Mouse (Mus musculus) liver, postnatal 0 days (tissue): ENCODE measurements around the gene Antxrl. TPM values are rescaled to one million over a fixed set of nuclear protein-coding genes. Genes with fewer than 3 reads are reported as not detected.

Source experiments
- ATAC-seq: fragments of 200-750 bp; cut with Nextera tagmentation; 2 replicates; pipeline ENCODE4 v1.8.0; 2017; ENCODE audit warnings: mild to moderate bottlenecking, moderate library complexity
- DNase-seq: peaks from one replicate; pipeline ENCODE4 v3.0.0-alpha.2; 2016
- H3K27ac ChIP-seq: fragments of 300-500 bp; sonication (generic); 2 replicates; pipeline ENCODE4 v1.5.1; 2014; ENCODE audit warnings: antibody characterized with exemption, moderate library complexity, mild to moderate bottlenecking, low read depth
- H3K27me3 ChIP-seq: fragments of 300-500 bp; sonication (generic); 2 replicates; pipeline ENCODE4 v1.6.1; 2014; ENCODE audit warnings: low read length, control low read depth, mixed read lengths; ENCODE audit not compliant: insufficient read depth
- H3K36me3 ChIP-seq: fragments of 300-500 bp; sonication (generic); replicated peaks from 2 replicates; pipeline ENCODE4 v1.6.1; 2014; ENCODE audit warnings: mild to moderate bottlenecking, control low read depth, low read length, moderate library complexity, mixed read lengths; ENCODE audit not compliant: insufficient read depth
- H3K4me1 ChIP-seq: fragments of 300-500 bp; sonication (generic); 2 replicates; pipeline ENCODE4 v1.6.1; 2014; ENCODE audit warnings: antibody characterized with exemption, mild to moderate bottlenecking, control low read depth; ENCODE audit not compliant: insufficient read depth
- H3K4me2 ChIP-seq: fragments of 300-500 bp; sonication (generic); 2 replicates; pipeline ENCODE4 v1.6.1; 2014; ENCODE audit warnings: low read depth, mild to moderate bottlenecking, low read length, moderate library complexity, mixed read lengths
- H3K4me3 ChIP-seq: fragments of 300-500 bp; sonication (generic); 2 replicates; pipeline ENCODE4 v1.5.1; 2014; ENCODE audit warnings: low read depth, low read length
- H3K9ac ChIP-seq: fragments of 300-500 bp; sonication (generic); replicated peaks from 2 replicates; pipeline ENCODE4 v1.6.1; 2014; ENCODE audit warnings: mild to moderate bottlenecking, moderate library complexity
- H3K9me3 ChIP-seq: fragments of 300-500 bp; sonication (generic); 2 replicates; pipeline ENCODE4 v1.6.1; 2016; ENCODE audit warnings: mild to moderate bottlenecking, control low read depth, low read length, mixed read lengths
- CTCF ChIP-seq: sonication (generic); IDR thresholded peaks from 2 replicates; pipeline ENCODE4 v1.5.1; 2016; ENCODE audit warnings: antibody characterized with exemption, low read depth
- EP300 ChIP-seq: IDR thresholded peaks from 2 replicates; pipeline ENCODE4 v1.6.1; 2016; ENCODE audit warnings: antibody characterized with exemption, low read depth, mild to moderate bottlenecking
- WGBS: fragments of 180-500 bp; shearing (Covaris S2); extraction: QIAGEN DNeasy Blood & Tissue Kit; methylation state at CpG from one replicate; pipeline ENCODE4 v1.1.7; 2014; ENCODE audit not compliant: insufficient replicate concordance; 5-methylcytosine and 5-hydroxymethylcytosine counted together
- polyA plus RNA-seq: library from polyadenylated mRNA; unstranded; fragments of >200 nt; fragmentation: Nextera tagmentation; extraction: Ambion mirVana; gene quantifications from 2 replicates; pipeline ENCODE4 v1.2.1, GENCODE M21; 2015

Antxrl gene
- polyA plus RNA-seq, 1 experiment from 2014 or later = not detected

DNA sequence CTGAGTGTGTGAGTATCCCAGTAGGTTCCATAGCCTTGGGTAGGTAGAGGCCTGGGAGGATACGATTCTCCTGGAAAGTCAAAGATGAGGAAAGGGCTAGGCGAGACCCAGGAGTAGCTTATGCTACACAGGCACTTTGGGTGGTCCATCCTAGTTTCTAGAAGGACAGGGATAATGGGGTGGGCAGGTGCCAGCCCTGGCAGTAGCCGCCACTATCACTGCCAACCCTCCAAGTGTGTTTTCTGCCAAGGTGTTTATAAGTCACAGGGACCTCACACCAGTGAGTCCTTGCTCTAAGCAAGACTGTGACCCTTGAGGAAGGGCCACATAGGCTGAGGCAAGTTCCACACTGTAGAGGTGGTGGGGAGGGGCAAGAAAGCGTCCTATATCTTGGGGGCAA, 11.3 kb upstream of the Antxrl start:
- H3K27ac ChIP-seq = no peak overlapping the region
- H3K4me3 ChIP-seq = no peak overlapping the region
- DNase-seq = no peak
- no peaks in the 10 kb centered on the region for H3K9me3 ChIP-seq
- TF ChIP-seq EP300 (no peak), CTCF (no peak)
- no peak for ATAC-seq
- H3K4me1 ChIP-seq = no peaks in the 10 kb centered on the region
- H3K4me2 ChIP-seq = no peak overlapping the region
- WGBS = 71% methylated on average over 4 of the region's 4 CpGs
- no peak overlapping the region for H3K9ac ChIP-seq
- H3K27me3 ChIP-seq = no peaks in the 10 kb centered on the region
- no peaks in the 10 kb centered on the region for H3K36me3 ChIP-seq

DNA sequence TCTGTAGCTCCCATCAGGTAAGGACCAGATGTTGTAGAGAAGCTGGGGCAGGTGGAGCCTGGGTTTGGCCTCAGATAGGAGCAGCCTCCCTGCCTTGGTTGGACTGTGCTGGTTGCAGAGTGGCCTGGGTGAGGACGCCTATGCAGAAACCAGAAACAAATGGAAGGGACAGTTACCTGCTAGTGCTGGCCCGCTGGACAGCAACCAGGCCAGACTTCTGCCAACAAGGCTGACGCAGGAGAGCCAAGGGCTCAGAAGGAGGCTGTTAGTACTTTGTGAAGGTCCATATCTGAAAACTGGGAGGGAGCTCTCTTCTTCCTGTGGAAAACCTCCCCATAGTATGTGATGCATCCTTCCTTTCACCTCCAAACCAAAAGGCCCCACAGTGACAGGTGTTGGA, 9.2 kb upstream of the Antxrl start:
- Histone ChIP-seq H3K27me3 (no peaks in the 10 kb centered on the region), H3K4me3 (no peak overlapping the region), H3K4me1 (no peaks in the 10 kb centered on the region), H3K27ac (no peak overlapping the region), H3K36me3 (no peaks in the 10 kb centered on the region), H3K9ac (no peak overlapping the region), H3K9me3 (no peaks in the 10 kb centered on the region), H3K4me2 (no peak overlapping the region)
- 48% methylated on average over 3 of the region's 3 CpGs for WGBS
- ATAC-seq (no peak), DNase-seq (no peak)
- no peak for TF ChIP-seq CTCF
- no peak for TF ChIP-seq EP300

DNA sequence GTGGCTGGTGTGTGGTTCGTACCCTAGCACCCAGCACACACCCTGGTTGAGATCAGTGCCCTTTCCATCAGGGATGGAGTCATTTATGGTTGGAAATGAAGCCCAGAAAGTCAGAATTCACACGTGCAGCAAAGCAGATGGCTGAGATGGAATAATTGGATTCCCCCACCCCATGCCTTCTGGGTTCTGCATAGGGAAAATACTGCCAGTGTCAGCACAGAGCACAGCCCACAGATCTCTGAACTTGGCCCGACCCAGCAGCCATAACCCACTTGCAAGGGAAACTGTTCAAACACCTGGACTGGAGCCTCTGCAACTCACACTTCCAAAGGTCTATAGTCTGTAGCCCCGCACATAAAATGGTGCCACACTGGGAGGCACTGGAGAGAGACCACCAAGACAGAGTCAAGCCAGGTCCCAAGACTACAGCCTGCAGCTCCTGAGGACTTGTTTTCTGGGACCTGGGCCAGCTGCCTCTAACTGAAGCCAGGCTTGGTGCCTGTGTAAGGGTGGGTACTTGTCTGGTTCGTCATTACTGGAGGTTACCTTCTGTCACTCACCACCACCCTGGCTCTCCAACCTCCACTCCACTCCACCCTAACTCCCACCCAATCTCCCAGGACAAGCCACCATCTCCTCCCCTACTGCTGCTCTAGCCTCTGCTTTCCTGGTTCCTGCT, 2.3 kb upstream of the Antxrl start:
- no peak for ATAC-seq
- WGBS = 68% methylated on average over 5 of the region's 5 CpGs
- Histone ChIP-seq H3K9me3 (no peaks in the 10 kb centered on the region), H3K36me3 (no peaks in the 10 kb centered on the region), H3K4me3 (no peak overlapping the region), H3K4me1 (no peaks in the 10 kb centered on the region), H3K4me2 (no peak overlapping the region), H3K27me3 (no peaks in the 10 kb centered on the region), H3K9ac (no peak overlapping the region), H3K27ac (no peak overlapping the region)
- DNase-seq = no peak
- no peak for TF ChIP-seq EP300
- TF ChIP-seq CTCF = no peak

DNA sequence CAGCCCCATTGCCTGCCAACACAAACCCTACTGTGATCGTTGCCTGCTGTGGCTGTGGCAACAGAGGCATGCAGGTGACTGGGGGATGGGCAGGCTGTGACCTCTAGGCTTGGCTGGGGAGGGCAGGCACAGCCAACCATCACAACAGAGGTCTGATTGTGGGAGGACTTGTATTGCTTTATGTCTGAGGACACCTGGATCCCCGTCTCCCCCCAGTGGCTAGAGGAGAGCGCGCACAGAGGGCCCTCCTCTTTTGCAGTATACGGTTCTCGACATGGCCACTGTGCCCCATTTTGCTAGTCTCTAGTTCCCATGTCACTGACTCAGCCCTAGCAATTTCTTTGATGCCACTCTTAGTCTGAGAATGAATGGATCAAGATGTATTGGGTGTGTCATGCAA, 19.2 kb downstream of the Antxrl start:
- H3K4me2 ChIP-seq = no peak overlapping the region
- DNase-seq (no peak), ATAC-seq (no peak)
- H3K36me3 ChIP-seq = no peaks in the 10 kb centered on the region
- no peak overlapping the region for H3K4me3 ChIP-seq
- no peak overlapping the region for H3K9ac ChIP-seq
- WGBS = 64% methylated on average over 6 of the region's 6 CpGs
- no peak for TF ChIP-seq CTCF
- no peak for TF ChIP-seq EP300
- no peaks in the 10 kb centered on the region for H3K9me3 ChIP-seq
- H3K4me1 ChIP-seq = no peaks in the 10 kb centered on the region
- H3K27ac ChIP-seq = no peak overlapping the region
- H3K27me3 ChIP-seq = no peaks in the 10 kb centered on the region

DNA sequence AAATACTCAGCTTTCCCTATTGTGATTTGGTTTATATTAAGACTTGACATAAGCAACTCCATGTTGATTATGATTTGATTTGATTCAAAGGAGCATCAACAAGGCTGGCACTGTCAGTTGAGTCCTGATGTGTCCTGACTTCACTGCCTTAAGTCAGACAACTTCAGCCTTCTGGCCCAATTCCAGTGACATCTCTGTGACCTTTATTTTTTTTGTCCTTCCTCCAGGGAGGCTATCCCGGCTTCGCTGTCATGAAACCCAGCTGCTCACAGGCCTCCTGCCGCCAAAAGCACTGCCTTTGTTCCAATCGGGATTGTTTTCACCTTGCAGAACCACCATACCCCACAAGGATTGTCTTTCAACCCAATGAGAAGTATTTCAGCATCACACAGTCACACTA, 22.8 kb downstream of the Antxrl start:
- Histone ChIP-seq H3K9ac (no peak overlapping the region), H3K4me3 (no peak overlapping the region), H3K4me2 (no peak overlapping the region), H3K27ac (no peak overlapping the region), H3K9me3 (no peaks in the 10 kb centered on the region), H3K36me3 (no peaks in the 10 kb centered on the region), H3K27me3 (no peaks in the 10 kb centered on the region), H3K4me1 (no peaks in the 10 kb centered on the region)
- 43% methylated on average over 4 of the region's 4 CpGs for WGBS
- TF ChIP-seq EP300 (no peak), CTCF (no peak)
- DNase-seq = no peak
- ATAC-seq = no peak

DNA sequence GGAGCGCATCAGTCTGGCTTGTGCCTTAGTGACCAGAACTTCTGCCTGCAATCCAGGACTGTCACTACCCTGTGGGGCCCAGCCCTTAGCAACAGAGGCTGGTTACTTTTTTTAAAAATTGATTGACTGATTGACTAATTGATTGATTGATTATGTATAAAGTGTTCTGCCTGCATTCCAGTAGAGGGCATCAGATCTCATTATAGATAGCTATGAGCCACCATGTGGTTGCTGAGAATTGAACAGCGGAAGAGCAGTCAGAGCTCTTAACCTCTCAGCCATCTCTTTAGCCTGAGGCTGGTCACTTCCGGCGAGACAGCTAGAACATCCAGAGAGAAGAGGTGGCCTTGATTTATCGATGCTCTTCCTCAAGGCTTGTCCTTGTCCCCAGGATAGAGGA, 24.7 kb downstream of the Antxrl start:
- WGBS = 77% methylated on average over 5 of the region's 5 CpGs
- TF ChIP-seq EP300 (no peak), CTCF (no peak)
- Histone ChIP-seq H3K9me3 (no peaks in the 10 kb centered on the region), H3K4me3 (no peak overlapping the region), H3K4me1 (no peaks in the 10 kb centered on the region), H3K4me2 (no peak overlapping the region), H3K27ac (no peak overlapping the region), H3K27me3 (no peaks in the 10 kb centered on the region), H3K9ac (no peak overlapping the region), H3K36me3 (no peaks in the 10 kb centered on the region)
- DNase-seq = no peak
- ATAC-seq = no peak
